Mouse (Mus musculus) liver, adult 2 months (tissue): ENCODE results near the gene Prkag2.

Experiments
- CTCF ChIP-seq: fragments of 200-500 bp; IDR thresholded peaks from 2 replicates; pipeline ENCODE4 v1.5.1; 2011; ENCODE audit warnings: low read depth, low read length, control low read depth
- POLR2A ChIP-seq: fragments of 200-500 bp; IDR thresholded peaks from 2 replicates; pipeline ENCODE4 v1.6.1; 2011; ENCODE audit warnings: low read length, control low read depth; ENCODE audit not compliant: insufficient read depth; ENCODE audit errors: extremely low read depth

- TF ChIP-seq CTCF, result no peak
- TF ChIP-seq POLR2A, result no peak
Measured at GRCm38 (mm10) chr5:25064270-25065232, 35.9 kb downstream of the Prkag2 start.
